Mouse (Mus musculus) bone marrow, adult 2 months (tissue): ENCODE results near the gene Hmga1.

Experiments used
- CTCF ChIP-seq: fragments of 200-500 bp; IDR thresholded peaks from 2 replicates; pipeline ENCODE4 v1.5.1; 2011; ENCODE audit warnings: low read length, control low read depth; ENCODE audit not compliant: control insufficient read depth, insufficient read depth
- POLR2A ChIP-seq: fragments of 200-500 bp; IDR thresholded peaks from 2 replicates; pipeline ENCODE4 v1.6.1; 2011; ENCODE audit warnings: low read depth, mild to moderate bottlenecking, control low read depth, low read length, borderline replicate concordance; ENCODE audit not compliant: control insufficient read depth

GRCm38 (mm10) chr17:27541984-27542383, 14.3 kb upstream of the Hmga1 start:
- TF ChIP-seq CTCF (no peak), POLR2A (no peak)
